Mouse (Mus musculus) stomach, embryonic 14.5 days (tissue): ENCODE results near the gene Arhgap19. TPM values are rescaled to one million over a fixed set of nuclear protein-coding genes. Genes with fewer than 3 reads are reported as not detected.

ENCODE experiments used
- ATAC-seq: fragments of 200-750 bp; cut with Nextera tagmentation; 2 replicates; pipeline ENCODE4 v1.8.0; 2017; ENCODE audit warnings: low read depth, moderate TSS enrichment; ENCODE audit not compliant: insufficient number of reproducible peaks, insufficient read depth, low FRiP score
- H3K27ac ChIP-seq: fragments of 300-500 bp; sonication (generic); 2 replicates; pipeline ENCODE4 v1.5.1; 2014; ENCODE audit warnings: mild to moderate bottlenecking, low read length, moderate library complexity, mixed read lengths
- H3K27me3 ChIP-seq: fragments of 300-500 bp; sonication (generic); 2 replicates; pipeline ENCODE4 v1.6.1; 2014; ENCODE audit warnings: low read length, control low read depth, mixed read lengths; ENCODE audit not compliant: control insufficient read depth, insufficient read depth
- H3K36me3 ChIP-seq: fragments of 300-500 bp; sonication (generic); 2 replicates; pipeline ENCODE4 v1.6.1; 2014; ENCODE audit warnings: mild to moderate bottlenecking, control low read depth, low read length, moderate library complexity, mixed read lengths; ENCODE audit not compliant: control insufficient read depth, insufficient read depth
- H3K4me1 ChIP-seq: fragments of 300-500 bp; sonication (generic); 2 replicates; pipeline ENCODE4 v1.6.1; 2014; ENCODE audit warnings: low read length, control low read depth, mixed read lengths; ENCODE audit not compliant: control insufficient read depth, insufficient read depth
- H3K4me2 ChIP-seq: fragments of 300-500 bp; sonication (generic); replicated peaks from 2 replicates; pipeline ENCODE4 v1.6.1; 2014; ENCODE audit warnings: low read depth, low read length, control low read depth
- H3K4me3 ChIP-seq: fragments of 300-500 bp; sonication (generic); 2 replicates; pipeline ENCODE4 v1.5.1; 2014; ENCODE audit warnings: low read depth, low read length, control low read depth
- H3K9ac ChIP-seq: fragments of 300-500 bp; sonication (generic); replicated peaks from 2 replicates; pipeline ENCODE4 v1.6.1; 2014; ENCODE audit warnings: low read depth, mild to moderate bottlenecking, control low read depth, low read length, moderate library complexity, mixed read lengths
- H3K9me3 ChIP-seq: fragments of 300-500 bp; sonication (generic); 2 replicates; pipeline ENCODE4 v1.6.1; 2016; ENCODE audit warnings: low read depth, low read length, control low read depth; ENCODE audit not compliant: control insufficient read depth
- WGBS: fragments of 180-500 bp; shearing (Covaris S2); extraction: QIAGEN DNeasy Blood & Tissue Kit; methylation state at CpG from one replicate; pipeline ENCODE4 v1.1.7; 2014; 5-methylcytosine and 5-hydroxymethylcytosine counted together
- polyA plus RNA-seq: library from polyadenylated mRNA; unstranded; fragments of >200 nt; fragmentation: Nextera tagmentation; extraction: Ambion mirVana; gene quantifications from 2 replicates; pipeline ENCODE4 v1.2.1, GENCODE M21; 2014

Gene Arhgap19
- polyA plus RNA-seq, 1 experiment from 2014 or later = 25.7 TPM

- H3K4me2 ChIP-seq = no peak overlapping the region
These were observed 34.9 kb upstream of the Arhgap19 start for GRCm38 (mm10) chr19:41836719-41837118.

DNA sequence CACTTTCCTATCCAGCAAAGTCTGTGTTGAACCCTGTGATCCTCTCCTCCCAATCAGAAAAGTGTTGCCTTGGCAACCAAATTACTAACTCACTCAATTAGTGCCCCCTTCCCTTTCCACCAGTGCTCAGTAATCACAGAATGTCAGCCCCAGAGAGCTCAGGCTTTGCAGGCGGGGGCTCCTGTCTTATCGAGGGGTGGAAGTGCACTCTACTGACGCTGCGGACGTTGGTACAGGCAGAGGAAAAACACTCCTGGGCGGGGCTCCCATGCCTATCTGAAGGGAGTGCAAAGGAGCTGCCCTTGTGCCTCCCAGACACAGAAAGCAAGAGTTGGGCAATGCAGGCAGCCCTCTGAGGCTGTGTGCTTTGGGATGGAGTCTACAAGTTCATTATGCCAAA, 34.0 kb upstream of the Arhgap19 start:
- H3K27ac ChIP-seq = no peak overlapping the region
- no peak overlapping the region for H3K4me3 ChIP-seq
- H3K4me2 ChIP-seq = peak overlapping the region; percentile 10; the same call in 1 of the 2 replicates

More at GRCm38 (mm10) chr19:41836719-41837118, 34.9 kb upstream of the Arhgap19 start:
- H3K27me3 ChIP-seq = no peaks in the 10 kb centered on the region
- peak overlapping the region; percentile 16; the same call in 1 of the 2 replicates for H3K27ac ChIP-seq
- no peak overlapping the region for H3K9ac ChIP-seq
- no peaks in the 10 kb centered on the region for H3K9me3 ChIP-seq
- ATAC-seq = no peak
- H3K4me3 ChIP-seq = no peak overlapping the region
- H3K4me1 ChIP-seq = 0 out of 2 replicates have a peak, but pooled peaks cover 3% of the 10 kb centered on the region
- WGBS = 48% methylated on average over 3 of the region's 3 CpGs
- no peaks in the 10 kb centered on the region for H3K36me3 ChIP-seq

DNA sequence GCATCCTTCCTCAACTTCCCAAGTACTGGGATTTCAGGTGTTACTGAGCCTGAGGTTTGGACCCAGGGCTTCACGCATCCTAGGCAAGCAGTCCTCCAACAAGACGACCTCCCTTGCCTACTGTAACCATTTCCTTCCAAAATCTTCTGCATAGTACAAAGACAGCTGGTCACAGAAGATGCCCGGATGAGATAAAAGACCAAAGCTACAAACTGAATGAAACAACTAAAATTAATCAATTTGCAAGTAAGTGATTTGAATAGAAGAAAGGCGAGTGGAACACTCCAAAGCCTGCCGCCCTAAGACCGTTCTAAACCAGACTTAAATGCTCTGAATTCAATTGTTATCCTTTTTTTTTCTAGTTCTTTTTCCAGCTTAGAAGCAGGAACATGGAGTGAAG, 33.6 kb upstream of the Arhgap19 start:
- no peak for ATAC-seq
- Histone ChIP-seq H3K36me3 (no peaks in the 10 kb centered on the region), H3K9me3 (no peaks in the 10 kb centered on the region), H3K9ac (no peak overlapping the region), H3K4me2 (no peak overlapping the region; the same call in 1 of the 2 replicates), H3K4me1 (0 out of 2 replicates have a peak, but pooled peaks cover 5% of the 10 kb centered on the region), H3K27ac (no peak overlapping the region), H3K27me3 (no peaks in the 10 kb centered on the region), H3K4me3 (no peak overlapping the region)
- 50% methylated on average over 6 of the region's 6 CpGs for WGBS

More for the DNA sequence above, 34.0 kb upstream of the Arhgap19 start:
- no peaks in the 10 kb centered on the region for H3K27me3 ChIP-seq
- no peak overlapping the region for H3K9ac ChIP-seq
- H3K36me3 ChIP-seq = no peaks in the 10 kb centered on the region
- WGBS = under 1% methylated on average over 6 of the region's 6 CpGs
- ATAC-seq = peak; percentile 82
- H3K4me1 ChIP-seq = 0 out of 2 replicates have a peak, but pooled peaks cover 5% of the 10 kb centered on the region
- no peaks in the 10 kb centered on the region for H3K9me3 ChIP-seq

DNA sequence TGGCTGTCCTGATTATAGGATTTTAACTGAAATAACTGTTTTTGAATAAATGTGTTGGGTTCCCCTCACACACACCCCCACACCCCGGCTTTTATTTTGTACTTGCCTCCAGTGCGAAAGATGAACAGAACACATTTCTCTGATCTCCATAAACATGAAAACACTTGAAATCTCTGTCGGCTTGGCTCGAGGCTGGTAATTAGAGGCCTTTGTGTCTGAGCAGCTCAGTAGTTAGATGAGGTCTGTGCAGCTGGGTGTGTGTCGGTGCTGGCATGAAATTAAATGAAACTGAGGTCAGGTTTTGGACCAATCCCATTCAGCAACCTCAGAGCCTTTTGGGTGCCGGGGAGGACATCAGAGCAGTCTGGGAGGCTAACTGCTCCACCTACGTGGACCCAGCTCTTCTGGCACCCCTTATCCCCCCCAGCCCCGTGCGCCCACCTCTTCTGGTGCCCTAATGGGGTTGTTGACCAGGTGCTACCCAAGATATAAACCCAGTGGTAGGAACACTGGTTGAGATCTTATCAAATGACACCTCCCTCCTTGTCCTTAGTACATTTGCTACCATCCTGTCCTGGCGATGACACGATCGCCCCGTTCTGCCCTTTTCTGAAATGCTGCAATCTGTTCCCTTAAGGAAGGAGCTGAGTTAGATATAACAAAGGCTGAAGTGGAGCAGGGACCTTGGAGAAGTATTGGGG, 30.8 kb upstream of the Arhgap19 start:
- H3K4me2 ChIP-seq = no peak overlapping the region
- no peaks in the 10 kb centered on the region for H3K27me3 ChIP-seq
- H3K36me3 ChIP-seq = no peaks in the 10 kb centered on the region
- no peak overlapping the region for H3K4me3 ChIP-seq
- H3K9ac ChIP-seq = no peak overlapping the region
- no peaks in the 10 kb centered on the region for H3K9me3 ChIP-seq
- no peak for ATAC-seq
- H3K4me1 ChIP-seq = 0 out of 2 replicates have a peak, but pooled peaks cover 5% of the 10 kb centered on the region
- no peak overlapping the region for H3K27ac ChIP-seq
- WGBS = 81% methylated on average over 13 of the region's 13 CpGs

GRCm38 (mm10) chr19:41831718-41832391, 30.0 kb upstream of the Arhgap19 start:
- no peak for ATAC-seq
- Histone ChIP-seq H3K36me3 (no peaks in the 10 kb centered on the region), H3K4me3 (peak overlapping the region; percentile 57), H3K9ac (no peak overlapping the region), H3K4me2 (peak overlapping the region; percentile 93), H3K4me1 (0 out of 2 replicates have a peak, but pooled peaks cover 5% of the 10 kb centered on the region), H3K27ac (no peak overlapping the region), H3K9me3 (no peaks in the 10 kb centered on the region), H3K27me3 (no peaks in the 10 kb centered on the region)
- 12% methylated on average over 14 of the region's 14 CpGs for WGBS

GRCm38 (mm10) chr19:41831101-41831570, 29.3 kb upstream of the Arhgap19 start:
- peak overlapping the region; percentile 58; the same call in 1 of the 2 replicates for H3K9ac ChIP-seq
- 0 out of 2 replicates have a peak, but pooled peaks cover 5% of the 10 kb centered on the region for H3K4me1 ChIP-seq
- ATAC-seq = no peak
- H3K27ac ChIP-seq = peak overlapping the region; percentile 84; the same call in 1 of the 2 replicates
- peak overlapping the region; percentile 93 for H3K4me2 ChIP-seq
- H3K27me3 ChIP-seq = no peaks in the 10 kb centered on the region
- H3K4me3 ChIP-seq = peak overlapping the region; percentile 57
- 1% methylated on average over 19 of the region's 19 CpGs for WGBS
- H3K9me3 ChIP-seq = no peaks in the 10 kb centered on the region
- no peaks in the 10 kb centered on the region for H3K36me3 ChIP-seq

GRCm38 (mm10) chr19:41830106-41831031, 28.5 kb upstream of the Arhgap19 start:
- H3K9me3 ChIP-seq = no peaks in the 10 kb centered on the region
- H3K9ac ChIP-seq = peak overlapping the region; percentile 58
- no peaks in the 10 kb centered on the region for H3K36me3 ChIP-seq
- H3K4me3 ChIP-seq = peak overlapping the region; percentile 57
- H3K4me1 ChIP-seq = 0 out of 2 replicates have a peak, but pooled peaks cover 5% of the 10 kb centered on the region
- ATAC-seq = no peak; the same call in 1 of the 2 replicates
- under 1% methylated on average over 110 of the region's 112 CpGs for WGBS
- peak overlapping the region; percentile 84 for H3K27ac ChIP-seq
- no peaks in the 10 kb centered on the region for H3K27me3 ChIP-seq
- H3K4me2 ChIP-seq = peak overlapping the region; percentile 93
